Mouse (Mus musculus) liver, embryonic 11.5 days (tissue): ENCODE results near the gene Ift46. TPM values are rescaled to one million over a fixed set of nuclear protein-coding genes. Genes with fewer than 3 reads are reported as not detected.

Experiments
- ATAC-seq: fragments of 200-750 bp; cut with Nextera tagmentation; replicated peaks from 2 replicates; pipeline ENCODE4 v1.8.0; 2017; ENCODE audit warnings: moderate number of reproducible peaks, mild to moderate bottlenecking, moderate TSS enrichment, moderate library complexity; ENCODE audit not compliant: low FRiP score
- DNase-seq: peaks from one replicate; pipeline ENCODE4 v3.0.0-alpha.2; 2017; ENCODE audit warnings: low spot score
- H3K27ac ChIP-seq: fragments of 300-500 bp; sonication (generic); 2 replicates; pipeline ENCODE4 v1.5.1; 2014; ENCODE audit warnings: mild to moderate bottlenecking, low read depth, low read length, control low read depth
- H3K27me3 ChIP-seq: fragments of 300-500 bp; sonication (generic); replicated peaks from 2 replicates; pipeline ENCODE4 v1.6.1; 2014; ENCODE audit warnings: low read length, mixed read lengths; ENCODE audit not compliant: control insufficient read depth, insufficient read depth
- H3K36me3 ChIP-seq: fragments of 300-500 bp; sonication (generic); 2 replicates; pipeline ENCODE4 v1.6.1; 2014; ENCODE audit warnings: mild to moderate bottlenecking, low read length, moderate library complexity, mixed read lengths; ENCODE audit not compliant: control insufficient read depth, insufficient read depth
- H3K4me1 ChIP-seq: fragments of 300-500 bp; sonication (generic); replicated peaks from 2 replicates; pipeline ENCODE4 v1.6.1; 2014; ENCODE audit warnings: low read length, mixed read lengths; ENCODE audit not compliant: control insufficient read depth, insufficient read depth
- H3K4me2 ChIP-seq: fragments of 300-500 bp; sonication (generic); 2 replicates; pipeline ENCODE4 v1.6.1; 2014; ENCODE audit warnings: mild to moderate bottlenecking, control low read depth, moderate library complexity
- H3K4me3 ChIP-seq: fragments of 300-500 bp; sonication (generic); 2 replicates; pipeline ENCODE4 v1.5.1; 2014; ENCODE audit warnings: low read depth, low read length, control low read depth
- H3K9ac ChIP-seq: fragments of 300-500 bp; sonication (generic); 2 replicates; pipeline ENCODE4 v1.6.1; 2014; ENCODE audit warnings: low read depth, low read length, control low read depth
- H3K9me3 ChIP-seq: fragments of 300-500 bp; sonication (generic); 2 replicates; pipeline ENCODE4 v1.6.1; 2016; ENCODE audit warnings: low read length, inconsistent platforms, mixed read lengths; ENCODE audit not compliant: control insufficient read depth
- WGBS: fragments of 180-500 bp; shearing (Covaris S2); extraction: QIAGEN DNeasy Blood & Tissue Kit; methylation state at CpG from one replicate; pipeline ENCODE4 v1.1.7; 2014; 5-methylcytosine and 5-hydroxymethylcytosine counted together
- polyA plus RNA-seq: library from polyadenylated mRNA; unstranded; fragments of >200 nt; fragmentation: Nextera tagmentation; extraction: Ambion mirVana; gene quantifications from 2 replicates; pipeline ENCODE4 v1.2.1, GENCODE M21; 2014

Ift46 gene
- polyA plus RNA-seq, 1 experiment from 2014 or later, result 48.9 TPM

- no peak for ATAC-seq
- H3K27me3 ChIP-seq, result no peaks in the 10 kb centered on the region
- H3K27ac ChIP-seq, result no peak overlapping the region
- no peaks in the 10 kb centered on the region for H3K9me3 ChIP-seq
- no peak for DNase-seq
- no peak overlapping the region for H3K9ac ChIP-seq
- WGBS, result 89% methylated on average over 10 of the region's 10 CpGs
- no peaks in the 10 kb centered on the region for H3K4me1 ChIP-seq
- H3K36me3 ChIP-seq, result peaks cover 41% of the 10 kb centered on the region
- no peak overlapping the region for H3K4me2 ChIP-seq
- no peak overlapping the region for H3K4me3 ChIP-seq
Measured at GRCm38 (mm10) chr9:44841241-44841640, 73.5 kb downstream of the Ift46 start.

Other genes with a start within 250 kb of the Ift46 start
- 0.47 TPM in 1 of 2 replicates, not detected in the other for gene Cxcr5, start 206.0 kb upstream of the Ift46 start, polyA plus RNA-seq
- 8.4 and 10.2 TPM in 2 replicates for gene Ddx6, start 163.0 kb upstream of the Ift46 start, polyA plus RNA-seq
- gene Treh, start 94.7 kb upstream of the Ift46 start, polyA plus RNA-seq, result not detected in 2 replicates
- 10.6 and 10.9 TPM in 2 replicates for gene Phldb1, start 32.7 kb upstream of the Ift46 start, polyA plus RNA-seq
- 171 and 202 TPM in 2 replicates for gene Arcn1, start 63 bp upstream of the Ift46 start, polyA plus RNA-seq
- 1.2 and 1.6 TPM in 2 replicates for gene Tmem25, start 31.4 kb downstream of the Ift46 start, polyA plus RNA-seq
- 5.2 and 7.3 TPM in 2 replicates for gene Ttc36, start 35.2 kb downstream of the Ift46 start, polyA plus RNA-seq
- gene Kmt2a, start 113.4 kb downstream of the Ift46 start, polyA plus RNA-seq, result 6.8 and 9.7 TPM in 2 replicates
- 671 and 713 TPM in 2 replicates for gene Atp5l, start 152.8 kb downstream of the Ift46 start, polyA plus RNA-seq
- gene Ube4a, start 197.7 kb downstream of the Ift46 start, polyA plus RNA-seq, result 19.5 and 23.9 TPM in 2 replicates
- 0.23 and 0.55 TPM in 2 replicates for gene Cd3g, start 212.5 kb downstream of the Ift46 start, polyA plus RNA-seq
- not detected in 2 replicates for gene Cd3d, start 213.9 kb downstream of the Ift46 start, polyA plus RNA-seq
- not detected in 2 replicates for gene Cd3e, start 241.7 kb downstream of the Ift46 start, polyA plus RNA-seq